Mouse (Mus musculus): ENCODE measurements around the gene Edem1. TPM values are rescaled to one million over a fixed set of nuclear protein-coding genes. Genes with fewer than 3 reads are reported as not detected.

Edem1 gene
- polyA plus RNA-seq, 1 experiment: 11.1 TPM

GRCm38 (mm10) chr6:108892589-108892988 lies 64.1 kb downstream of the Edem1 start:
- TF ChIP-seq MAX (IDR thresholded peaks at IDR 0.05) (no peak), FOSL1 (IDR thresholded peaks at IDR 0.05; ENCODE audit: insufficient read depth, low read length, poor library complexity, severe bottlenecking) (no peak), MYOD1 (IDR thresholded peaks at IDR 0.05; ENCODE audit: control insufficient read depth, insufficient read length, low read depth) (no peak), USF1 (IDR thresholded peaks at IDR 0.05; ENCODE audit: low read depth) (no peak), MYOG (IDR thresholded peaks at IDR 0.05; ENCODE audit: control insufficient read depth, extremely low read depth, insufficient read length) (no peak), CEBPB (IDR thresholded peaks at IDR 0.05; ENCODE audit: low read depth) (no peak), CTCF (IDR thresholded peaks at IDR 0.05; ENCODE audit: control insufficient read depth, insufficient read depth, insufficient read length) (no peak)
- Histone ChIP-seq H3K79me2 (ENCODE audit: control insufficient read depth, insufficient read depth) (no peaks in the 10 kb centered on the region), H3K27me3 (ENCODE audit: control insufficient read depth, insufficient read depth, insufficient read length) (no peaks in the 10 kb centered on the region), H3K4me3 (ENCODE audit: insufficient read depth, poor library complexity, severe bottlenecking) (no peak overlapping the region), H3K79me3 (ENCODE audit: low read depth) (no peaks in the 10 kb centered on the region), H3ac (ENCODE audit: control insufficient read depth, insufficient read length, low read depth) (no peak overlapping the region), H3K36me3 (ENCODE audit: control insufficient read depth, insufficient read depth) (no peaks in the 10 kb centered on the region)

- Histone ChIP-seq H3ac (ENCODE audit: control insufficient read depth, insufficient read length, low read depth) (no peak overlapping the region), H3K36me3 (ENCODE audit: control insufficient read depth, insufficient read depth) (no peaks in the 10 kb centered on the region), H3K79me2 (ENCODE audit: control insufficient read depth, insufficient read depth) (no peaks in the 10 kb centered on the region), H3K79me3 (ENCODE audit: low read depth) (no peaks in the 10 kb centered on the region), H3K4me3 (ENCODE audit: insufficient read depth, poor library complexity, severe bottlenecking) (no peak overlapping the region), H3K27me3 (ENCODE audit: control insufficient read depth, insufficient read depth, insufficient read length) (no peaks in the 10 kb centered on the region)
- TF ChIP-seq FOSL1 (IDR thresholded peaks at IDR 0.05; ENCODE audit: insufficient read depth, low read length, poor library complexity, severe bottlenecking) (no peak), MYOD1 (IDR thresholded peaks at IDR 0.05; ENCODE audit: control insufficient read depth, insufficient read length, low read depth) (peak; percentile 5)
Observed at GRCm38 (mm10) chr6:108895129-108895528, 66.7 kb downstream of the Edem1 start.

- no peaks in the 10 kb centered on the region for H3K79me2 ChIP-seq (ENCODE audit: control insufficient read depth, insufficient read depth)
- no peaks in the 10 kb centered on the region for H3K79me3 ChIP-seq (ENCODE audit: low read depth)
- H3K36me3 ChIP-seq (ENCODE audit: control insufficient read depth, insufficient read depth): no peaks in the 10 kb centered on the region
- H3ac ChIP-seq (ENCODE audit: control insufficient read depth, insufficient read length, low read depth): no peak overlapping the region
- H3K27me3 ChIP-seq (ENCODE audit: control insufficient read depth, insufficient read depth, insufficient read length): no peaks in the 10 kb centered on the region
- no peak overlapping the region for H3K4me3 ChIP-seq (ENCODE audit: insufficient read depth, poor library complexity, severe bottlenecking)
- no peak for TF ChIP-seq USF1 (IDR thresholded peaks at IDR 0.05; ENCODE audit: low read depth)
- TF ChIP-seq CTCF (IDR thresholded peaks at IDR 0.05; ENCODE audit: control insufficient read depth, insufficient read depth, insufficient read length): no peak
- no peak for TF ChIP-seq MAX (IDR thresholded peaks at IDR 0.05)
- TF ChIP-seq FOSL1 (IDR thresholded peaks at IDR 0.05; ENCODE audit: insufficient read depth, low read length, poor library complexity, severe bottlenecking): no peak
- no peak for TF ChIP-seq MYOD1 (IDR thresholded peaks at IDR 0.05; ENCODE audit: control insufficient read depth, insufficient read length, low read depth)
- TF ChIP-seq MYOG (IDR thresholded peaks at IDR 0.05; ENCODE audit: control insufficient read depth, extremely low read depth, insufficient read length): no peak
Observed at GRCm38 (mm10) chr6:108895976-108896375, 67.5 kb downstream of the Edem1 start.

- Histone ChIP-seq H3K36me3 (ENCODE audit: control insufficient read depth, insufficient read depth) (no peaks in the 10 kb centered on the region), H3ac (ENCODE audit: control insufficient read depth, insufficient read length, low read depth) (no peak overlapping the region), H3K79me2 (ENCODE audit: control insufficient read depth, insufficient read depth) (no peaks in the 10 kb centered on the region), H3K27me3 (ENCODE audit: control insufficient read depth, insufficient read depth, insufficient read length) (no peaks in the 10 kb centered on the region), H3K79me3 (ENCODE audit: low read depth) (no peaks in the 10 kb centered on the region), H3K4me3 (ENCODE audit: insufficient read depth, poor library complexity, severe bottlenecking) (no peak overlapping the region)
- TF ChIP-seq MYOG (IDR thresholded peaks at IDR 0.05; ENCODE audit: control insufficient read depth, extremely low read depth, insufficient read length): no peak
- no peak for TF ChIP-seq FOSL1 (IDR thresholded peaks at IDR 0.05; ENCODE audit: insufficient read depth, low read length, poor library complexity, severe bottlenecking)
- TF ChIP-seq CEBPB (IDR thresholded peaks at IDR 0.05; ENCODE audit: low read depth): no peak
- TF ChIP-seq CTCF (IDR thresholded peaks at IDR 0.05; ENCODE audit: control insufficient read depth, insufficient read depth, insufficient read length): no peak
- TF ChIP-seq MAX (IDR thresholded peaks at IDR 0.05): no peak
- TF ChIP-seq USF1 (IDR thresholded peaks at IDR 0.05; ENCODE audit: low read depth): no peak
- TF ChIP-seq MYOD1 (IDR thresholded peaks at IDR 0.05; ENCODE audit: control insufficient read depth, insufficient read length, low read depth): no peak
Observed at GRCm38 (mm10) chr6:108896525-108897087, 68.2 kb downstream of the Edem1 start.

GRCm38 (mm10) chr6:108899231-108899630 lies 70.8 kb downstream of the Edem1 start:
- Histone ChIP-seq H3ac (ENCODE audit: control insufficient read depth, insufficient read length, low read depth) (no peak overlapping the region), H3K36me3 (ENCODE audit: control insufficient read depth, insufficient read depth) (no peaks in the 10 kb centered on the region), H3K79me3 (ENCODE audit: low read depth) (no peaks in the 10 kb centered on the region), H3K27me3 (ENCODE audit: control insufficient read depth, insufficient read depth, insufficient read length) (no peaks in the 10 kb centered on the region), H3K4me3 (ENCODE audit: insufficient read depth, poor library complexity, severe bottlenecking) (no peak overlapping the region), H3K79me2 (ENCODE audit: control insufficient read depth, insufficient read depth) (no peaks in the 10 kb centered on the region)
- TF ChIP-seq MYOD1 (IDR thresholded peaks at IDR 0.05; ENCODE audit: control insufficient read depth, insufficient read length, low read depth): no peak
- TF ChIP-seq USF1 (IDR thresholded peaks at IDR 0.05; ENCODE audit: low read depth): no peak
- TF ChIP-seq MAX (IDR thresholded peaks at IDR 0.05): no peak
- TF ChIP-seq CTCF (IDR thresholded peaks at IDR 0.05; ENCODE audit: control insufficient read depth, insufficient read depth, insufficient read length): no peak
- no peak for TF ChIP-seq CEBPB (IDR thresholded peaks at IDR 0.05; ENCODE audit: low read depth)
- TF ChIP-seq MYOG (IDR thresholded peaks at IDR 0.05; ENCODE audit: control insufficient read depth, extremely low read depth, insufficient read length): no peak
- no peak for TF ChIP-seq FOSL1 (IDR thresholded peaks at IDR 0.05; ENCODE audit: insufficient read depth, low read length, poor library complexity, severe bottlenecking)

GRCm38 (mm10) chr6:108902124-108902523 lies 73.7 kb downstream of the Edem1 start:
- H3ac ChIP-seq (ENCODE audit: control insufficient read depth, insufficient read length, low read depth): no peak overlapping the region
- no peak overlapping the region for H3K4me3 ChIP-seq (ENCODE audit: insufficient read depth, poor library complexity, severe bottlenecking)
- no peaks in the 10 kb centered on the region for H3K36me3 ChIP-seq (ENCODE audit: control insufficient read depth, insufficient read depth)
- no peak for TF ChIP-seq MAX (IDR thresholded peaks at IDR 0.05)
- H3K79me3 ChIP-seq (ENCODE audit: low read depth): no peaks in the 10 kb centered on the region
- peaks cover 1% of the 10 kb centered on the region for H3K27me3 ChIP-seq (ENCODE audit: control insufficient read depth, insufficient read depth, insufficient read length)
- H3K79me2 ChIP-seq (ENCODE audit: control insufficient read depth, insufficient read depth): no peaks in the 10 kb centered on the region
